Mouse (Mus musculus) lung, embryonic 15.5 days (tissue): ENCODE measurements around the gene 2310034G01Rik. TPM values are rescaled to one million over a fixed set of nuclear protein-coding genes. Genes with fewer than 3 reads are reported as not detected.

ENCODE experiments used
- ATAC-seq: fragments of 200-750 bp; cut with Nextera tagmentation; 2 replicates; pipeline ENCODE4 v1.8.0; 2017; ENCODE audit warnings: moderate number of reproducible peaks, borderline replicate concordance; ENCODE audit not compliant: low FRiP score, low TSS enrichment; ENCODE audit errors: extremely low read depth
- H3K27ac ChIP-seq: fragments of 300-500 bp; sonication (generic); 2 replicates; pipeline ENCODE4 v1.5.1; 2015; ENCODE audit warnings: moderate library complexity, mild to moderate bottlenecking, inconsistent platforms
- H3K27me3 ChIP-seq: fragments of 300-500 bp; sonication (generic); 2 replicates; pipeline ENCODE4 v1.6.1; 2015; ENCODE audit warnings: inconsistent platforms
- H3K36me3 ChIP-seq: fragments of 300-500 bp; sonication (generic); 2 replicates; pipeline ENCODE4 v1.6.1; 2015; ENCODE audit warnings: inconsistent platforms
- H3K4me1 ChIP-seq: fragments of 300-500 bp; sonication (generic); 2 replicates; pipeline ENCODE4 v1.6.1; 2015; ENCODE audit warnings: inconsistent platforms
- H3K4me2 ChIP-seq: fragments of 300-500 bp; sonication (generic); 2 replicates; pipeline ENCODE4 v1.6.1; 2015; ENCODE audit warnings: inconsistent platforms, mild to moderate bottlenecking, moderate library complexity
- H3K4me3 ChIP-seq: fragments of 300-500 bp; sonication (generic); 2 replicates; pipeline ENCODE4 v1.5.1; 2015; ENCODE audit warnings: mild to moderate bottlenecking, inconsistent platforms
- H3K9ac ChIP-seq: fragments of 300-500 bp; sonication (generic); 2 replicates; pipeline ENCODE4 v1.6.1; 2015; ENCODE audit warnings: inconsistent platforms
- H3K9me3 ChIP-seq: fragments of 300-500 bp; sonication (generic); 2 replicates; pipeline ENCODE4 v1.6.1; 2016; ENCODE audit warnings: inconsistent platforms
- WGBS: fragments of 180-500 bp; shearing (Covaris S2); methylation state at CpG from one replicate; pipeline ENCODE4 v1.1.7; 2015; 5-methylcytosine and 5-hydroxymethylcytosine counted together
- polyA plus RNA-seq: library from polyadenylated mRNA; unstranded; fragments of >200 nt; fragmentation: Nextera tagmentation; extraction: Ambion mirVana; gene quantifications from 2 replicates; pipeline ENCODE4 v1.2.1, GENCODE M21; 2015

The 2310034G01Rik gene
- polyA plus RNA-seq = 2.0 and 2.4 TPM in 2 replicates

DNA sequence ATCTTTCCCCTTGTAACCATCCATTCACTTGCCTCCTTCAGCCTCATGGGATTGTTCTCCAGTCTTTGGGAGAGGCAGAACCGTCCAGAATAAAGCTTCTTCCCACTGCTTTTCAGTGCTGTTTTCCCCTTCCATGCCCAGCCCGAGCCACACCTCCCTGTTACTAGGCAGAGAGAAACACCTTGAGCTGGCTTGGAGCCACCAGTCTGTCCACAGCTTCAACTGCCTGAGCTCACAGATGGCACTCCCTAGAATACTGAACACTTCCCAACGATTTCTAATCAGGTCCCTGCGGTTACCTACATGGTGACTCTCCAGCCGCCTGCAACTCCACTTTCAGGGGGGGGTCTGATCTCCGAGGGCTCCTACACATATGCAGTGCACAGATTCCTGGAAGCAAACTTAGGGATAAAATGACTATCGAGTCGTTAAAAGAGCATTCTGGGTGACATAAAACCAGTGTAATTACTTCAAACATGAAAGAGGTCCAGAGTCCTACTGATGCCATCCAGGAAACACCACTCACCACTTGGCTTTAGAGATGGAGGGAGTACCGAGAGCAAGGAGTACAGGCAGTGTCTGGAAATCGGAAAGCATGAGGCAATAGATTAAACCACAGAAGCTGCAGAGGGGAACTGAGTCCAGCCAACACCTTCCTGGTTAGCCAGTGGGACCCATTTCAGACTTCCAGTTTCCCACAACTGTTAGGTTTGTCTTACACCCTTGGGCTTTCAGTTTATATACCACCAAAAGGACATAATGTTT, at the start of gene 2310034G01Rik:
TSS of gene 2310034G01Rik (minus strand) at position 135 of the 765 bp plus-strand sequence.
- H3K4me1 ChIP-seq = peaks cover 20% of the 10 kb centered on the region
- H3K9me3 ChIP-seq = no peaks in the 10 kb centered on the region
- H3K4me3 ChIP-seq = peak within 1 kb of the TSS; percentile 62
- 55% methylated on average over 10 of the region's 10 CpGs for WGBS
- H3K9ac ChIP-seq = peak within 1 kb of the TSS; percentile 68
- peak within 1 kb of the TSS; percentile 80 for H3K27ac ChIP-seq
- peak within 1 kb of the TSS; percentile 91 for H3K4me2 ChIP-seq
- no peaks in the 10 kb centered on the region for H3K27me3 ChIP-seq
- H3K36me3 ChIP-seq = no peaks in the 10 kb centered on the region
- ATAC-seq = no peak

GRCm38 (mm10) chr19:46399886-46400285, 49.8 kb upstream of the 2310034G01Rik start:
- H3K9me3 ChIP-seq = no peaks in the 10 kb centered on the region
- ATAC-seq = no peak
- peaks cover 35% of the 10 kb centered on the region for H3K4me1 ChIP-seq
- no peak overlapping the region for H3K4me2 ChIP-seq
- no peak overlapping the region for H3K9ac ChIP-seq
- WGBS = 61% methylated on average over 7 of the region's 7 CpGs
- no peaks in the 10 kb centered on the region for H3K27me3 ChIP-seq
- no peak overlapping the region for H3K27ac ChIP-seq
- H3K4me3 ChIP-seq = no peak overlapping the region
- H3K36me3 ChIP-seq = peaks cover 28% of the 10 kb centered on the region

- no peaks in the 10 kb centered on the region for H3K27me3 ChIP-seq
- H3K9me3 ChIP-seq = no peaks in the 10 kb centered on the region
- H3K36me3 ChIP-seq = peaks cover 24% of the 10 kb centered on the region
- peak overlapping the region; percentile 14; the same call in 1 of the 2 replicates for H3K4me2 ChIP-seq
- H3K4me1 ChIP-seq = peaks cover 39% of the 10 kb centered on the region
- ATAC-seq = no peak
- H3K27ac ChIP-seq = no peak overlapping the region
- no peak overlapping the region for H3K9ac ChIP-seq
- H3K4me3 ChIP-seq = no peak overlapping the region
- 74% methylated on average over 6 of the region's 6 CpGs for whole genome bisulfite sequencing
These were observed 49.3 kb upstream of the 2310034G01Rik start for GRCm38 (mm10) chr19:46399372-46399771.

DNA sequence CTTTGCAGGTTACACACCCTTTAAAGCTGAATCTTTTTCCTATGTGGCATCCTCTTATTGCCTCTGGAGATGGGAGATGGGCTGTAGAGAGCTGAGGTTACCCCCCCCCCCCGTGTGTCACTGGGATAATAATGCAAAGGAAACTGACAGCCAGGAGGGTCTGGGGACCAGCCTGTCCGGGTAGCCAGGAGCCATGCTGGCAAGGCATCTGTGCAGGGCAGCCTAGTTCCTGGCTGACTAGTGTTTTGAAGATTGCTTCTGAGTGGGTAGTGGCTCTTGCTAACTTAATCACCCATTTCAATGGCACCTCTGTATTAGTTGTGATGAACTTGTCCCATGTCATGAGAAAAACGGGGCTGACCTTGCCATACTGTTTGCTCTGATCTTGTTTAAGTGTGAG, 48.3 kb upstream of the 2310034G01Rik start:
- Histone ChIP-seq H3K36me3 (peaks cover 15% of the 10 kb centered on the region), H3K9ac (peak overlapping the region; percentile 76; the same call in 1 of the 2 replicates), H3K4me3 (peak overlapping the region; percentile 80), H3K27ac (no peak overlapping the region), H3K9me3 (no peaks in the 10 kb centered on the region), H3K27me3 (no peaks in the 10 kb centered on the region), H3K4me1 (peaks cover 49% of the 10 kb centered on the region), H3K4me2 (peak overlapping the region; percentile 80)
- ATAC-seq = no peak
- 33% methylated on average over 3 of the region's 3 CpGs for WGBS

DNA sequence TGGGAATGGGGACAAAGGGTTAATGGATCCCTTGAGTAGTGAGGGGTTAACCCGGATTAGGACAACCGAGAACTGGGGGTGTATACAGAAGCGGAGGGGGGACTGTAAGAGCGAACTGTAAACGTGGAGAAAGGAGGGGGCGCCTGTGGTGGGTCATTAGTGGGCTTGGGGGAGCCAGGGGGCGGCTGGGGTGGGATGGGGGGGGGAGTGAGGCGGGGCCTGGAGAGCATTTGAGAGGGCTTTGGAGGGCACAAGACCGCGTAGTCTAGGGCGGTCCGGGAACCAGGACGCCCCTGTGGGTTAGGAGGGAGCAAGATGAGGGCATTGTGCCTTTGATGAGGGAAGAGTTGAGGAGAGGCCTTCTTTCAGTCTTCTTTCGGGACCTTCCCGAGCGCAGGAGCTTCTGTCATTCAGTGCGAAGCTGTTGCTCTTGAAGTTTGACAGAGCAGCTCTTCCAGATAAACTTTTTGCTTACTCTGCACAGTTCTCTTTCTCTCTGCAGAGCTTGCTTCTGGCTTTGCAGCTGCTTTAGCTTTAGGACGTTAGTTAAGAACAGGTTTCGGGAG, 47.4 kb upstream of the 2310034G01Rik start:
- peaks cover 51% of the 10 kb centered on the region for H3K4me1 ChIP-seq
- no peaks in the 10 kb centered on the region for H3K9me3 ChIP-seq
- H3K9ac ChIP-seq = peak overlapping the region; percentile 76
- H3K4me2 ChIP-seq = peak overlapping the region; percentile 80
- no peak for ATAC-seq
- H3K27ac ChIP-seq = peak overlapping the region; percentile 86
- no peaks in the 10 kb centered on the region for H3K27me3 ChIP-seq
- H3K4me3 ChIP-seq = peak overlapping the region; percentile 80
- H3K36me3 ChIP-seq = peaks cover 7% of the 10 kb centered on the region; the same call in 1 of the 2 replicates
- 2% methylated on average over 18 of the region's 19 CpGs for WGBS

DNA sequence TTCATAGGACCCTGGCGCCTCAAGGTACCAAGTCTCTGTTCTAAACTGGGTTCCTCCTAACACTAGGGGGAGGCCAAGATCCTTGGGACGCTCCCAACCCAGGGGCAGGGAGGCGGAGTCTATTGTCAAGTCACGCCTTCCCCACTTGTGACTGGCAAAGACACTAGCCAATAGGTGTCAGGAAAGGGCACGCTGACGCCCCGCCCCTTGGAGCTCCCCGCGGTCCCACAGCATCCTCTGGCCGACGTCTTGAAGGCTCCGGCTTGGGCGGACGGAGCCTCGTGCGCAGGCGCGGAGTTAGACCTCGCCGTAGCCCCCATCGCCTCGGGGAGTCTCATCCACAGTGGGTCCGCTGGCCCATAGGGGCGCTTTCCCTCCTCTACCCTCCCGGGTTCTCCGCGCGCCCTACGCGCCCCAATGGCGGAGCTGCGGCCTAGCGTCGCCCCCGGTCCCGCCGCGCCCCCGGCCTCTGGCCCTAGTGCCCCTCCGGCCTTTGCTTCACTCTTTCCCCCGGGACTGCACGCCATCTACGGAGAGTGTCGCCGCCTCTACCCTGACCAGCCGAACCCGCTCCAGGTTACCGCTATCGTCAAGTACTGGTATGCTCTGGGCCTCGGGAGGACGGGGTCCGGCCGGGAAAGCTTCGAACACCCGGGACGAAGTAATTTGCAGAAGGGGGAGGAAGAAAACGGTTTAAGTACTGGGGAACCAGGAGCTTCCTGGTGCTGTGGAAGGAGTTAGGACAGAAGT, 46.8 kb upstream of the 2310034G01Rik start, which contains the start of gene Sufu:
TSS of gene Sufu (plus strand) at position 211 of the 750 bp plus-strand sequence.
- H3K9me3 ChIP-seq = no peaks in the 10 kb centered on the region
- ATAC-seq = peak; percentile 88
- peaks cover 7% of the 10 kb centered on the region; the same call in 1 of the 2 replicates for H3K36me3 ChIP-seq
- peak within 1 kb of the TSS; percentile 90 for H3K4me2 ChIP-seq
- under 1% methylated on average over 56 of the region's 57 CpGs for WGBS
- peak within 1 kb of the TSS; percentile 80 for H3K4me3 ChIP-seq
- H3K9ac ChIP-seq = peak within 1 kb of the TSS; percentile 76
- no peaks in the 10 kb centered on the region for H3K27me3 ChIP-seq
- H3K27ac ChIP-seq = peak within 1 kb of the TSS; percentile 86
- H3K4me1 ChIP-seq = peaks cover 53% of the 10 kb centered on the region

- no peak for ATAC-seq
- H3K27ac ChIP-seq = peak overlapping the region; percentile 51; the same call in 1 of the 2 replicates
- H3K4me1 ChIP-seq = peaks cover 53% of the 10 kb centered on the region
These were observed 46.0 kb upstream of the 2310034G01Rik start for GRCm38 (mm10) chr19:46396109-46396508.

GRCm38 (mm10) chr19:46395109-46396009, 45.3 kb upstream of the 2310034G01Rik start, which contains the start of gene Actr1a:
Gene Actr1a, minus strand, starts transcription at chr19:46395748.
- H3K4me2 ChIP-seq = peak within 1 kb of the TSS; percentile 90
- H3K9ac ChIP-seq = peak within 1 kb of the TSS; percentile 70

More at GRCm38 (mm10) chr19:46396109-46396508, 46.0 kb upstream of the 2310034G01Rik start:
- H3K36me3 ChIP-seq = peaks cover 3% of the 10 kb centered on the region; the same call in 1 of the 2 replicates
- 11% methylated on average over 8 of the region's 8 CpGs for WGBS
- no peaks in the 10 kb centered on the region for H3K27me3 ChIP-seq
- H3K9me3 ChIP-seq = no peaks in the 10 kb centered on the region
- peak overlapping the region; percentile 70 for H3K9ac ChIP-seq
- peak overlapping the region; percentile 76 for H3K4me3 ChIP-seq
- peak overlapping the region; percentile 90 for H3K4me2 ChIP-seq

DNA sequence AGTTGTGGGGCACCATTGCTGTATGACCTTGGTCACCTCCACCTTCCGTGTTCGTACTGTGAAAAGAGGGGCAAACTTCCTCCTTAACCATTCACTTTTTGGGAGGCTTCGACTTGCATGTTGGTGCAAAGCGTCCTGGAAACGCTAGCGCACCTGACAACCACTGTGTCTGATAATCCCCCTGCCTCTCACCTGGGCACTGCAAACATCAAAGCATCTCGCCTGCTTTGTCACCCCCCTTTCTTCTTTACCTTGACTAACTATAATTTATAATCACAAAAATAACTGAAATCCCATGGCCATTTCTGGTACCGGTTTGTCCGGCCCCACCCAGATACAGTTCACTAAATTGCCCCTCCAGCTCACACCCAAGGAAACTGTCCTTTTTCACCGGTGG, 44.6 kb upstream of the 2310034G01Rik start:
- peak overlapping the region; percentile 76 for H3K4me3 ChIP-seq
- H3K27me3 ChIP-seq = no peaks in the 10 kb centered on the region
- peak overlapping the region; percentile 39 for H3K9ac ChIP-seq
- H3K27ac ChIP-seq = no peak overlapping the region
- H3K4me1 ChIP-seq = peaks cover 48% of the 10 kb centered on the region
- ATAC-seq = no peak
- no peaks in the 10 kb centered on the region for H3K36me3 ChIP-seq
- WGBS = 4% methylated on average over 10 of the region's 10 CpGs
- H3K9me3 ChIP-seq = no peaks in the 10 kb centered on the region
- H3K4me2 ChIP-seq = peak overlapping the region; percentile 90

More at GRCm38 (mm10) chr19:46395109-46396009, 45.3 kb upstream of the 2310034G01Rik start, which contains the start of gene Actr1a:
- Histone ChIP-seq H3K9me3 (no peaks in the 10 kb centered on the region), H3K4me3 (peak within 1 kb of the TSS; percentile 76), H3K4me1 (peaks cover 53% of the 10 kb centered on the region), H3K27me3 (no peaks in the 10 kb centered on the region), H3K27ac (peak within 1 kb of the TSS; percentile 55), H3K36me3 (no peaks in the 10 kb centered on the region)
- peak; percentile 93 for ATAC-seq
- WGBS = under 1% methylated on average over 51 of the region's 51 CpGs

DNA sequence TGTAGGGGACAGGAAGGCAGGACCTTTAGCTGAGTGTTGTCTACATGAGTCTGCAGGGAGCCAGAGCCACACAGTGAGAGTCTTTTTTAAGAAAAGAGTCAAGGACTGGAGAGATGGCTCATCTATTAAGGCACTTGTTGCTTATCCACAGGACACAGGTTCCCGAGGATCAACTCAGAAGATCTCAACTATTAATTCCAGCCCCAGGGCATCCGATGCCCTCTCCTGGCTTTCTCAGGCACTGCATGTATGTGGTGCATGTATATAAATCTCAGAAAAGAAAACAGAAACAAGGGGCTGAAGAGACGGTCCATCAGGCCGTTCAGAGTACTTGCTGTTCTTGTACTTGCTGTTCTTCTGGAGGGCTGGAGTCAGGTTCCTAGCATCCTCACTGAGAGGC, 41.9 kb upstream of the 2310034G01Rik start:
- 32% methylated on average over 4 of the region's 4 CpGs for WGBS
- no peaks in the 10 kb centered on the region for H3K27me3 ChIP-seq
- H3K27ac ChIP-seq = no peak overlapping the region
- no peak for ATAC-seq
- no peak overlapping the region for H3K9ac ChIP-seq
- no peaks in the 10 kb centered on the region for H3K9me3 ChIP-seq
- no peak overlapping the region for H3K4me3 ChIP-seq
- H3K36me3 ChIP-seq = peaks cover 7% of the 10 kb centered on the region
- peaks cover 26% of the 10 kb centered on the region for H3K4me1 ChIP-seq
- no peak overlapping the region for H3K4me2 ChIP-seq
